Mouse (Mus musculus): ENCODE data around the gene Farsa.

- no peak for TF ChIP-seq POLR2A (IDR thresholded peaks at IDR 0.05; ENCODE audit: borderline replicate concordance, control insufficient read depth, low read depth, low read length)
- TF ChIP-seq CTCF (IDR thresholded peaks at IDR 0.05; ENCODE audit: control insufficient read depth, insufficient read depth, low read length) = no peak
These were observed 61.0 kb downstream of the Farsa start for GRCm38 (mm10) chr8:84917781-84918180.

Data from bone marrow, adult 2 months (tissue).